Mouse (Mus musculus): ENCODE measurements around the gene Myo1d.

- TF ChIP-seq CTCF (IDR thresholded peaks at IDR 0.05; ENCODE audit: borderline replicate concordance, insufficient read depth, low read depth, low read length) (no peak), POLR2A (IDR thresholded peaks at IDR 0.05; ENCODE audit: borderline replicate concordance, insufficient read depth, low read length) (no peak)
Measured at GRCm38 (mm10) chr11:80802706-80803105, 22.9 kb upstream of the Myo1d start.

All from cerebellum, adult 2 months (tissue).